In the genomic region with DNA sequence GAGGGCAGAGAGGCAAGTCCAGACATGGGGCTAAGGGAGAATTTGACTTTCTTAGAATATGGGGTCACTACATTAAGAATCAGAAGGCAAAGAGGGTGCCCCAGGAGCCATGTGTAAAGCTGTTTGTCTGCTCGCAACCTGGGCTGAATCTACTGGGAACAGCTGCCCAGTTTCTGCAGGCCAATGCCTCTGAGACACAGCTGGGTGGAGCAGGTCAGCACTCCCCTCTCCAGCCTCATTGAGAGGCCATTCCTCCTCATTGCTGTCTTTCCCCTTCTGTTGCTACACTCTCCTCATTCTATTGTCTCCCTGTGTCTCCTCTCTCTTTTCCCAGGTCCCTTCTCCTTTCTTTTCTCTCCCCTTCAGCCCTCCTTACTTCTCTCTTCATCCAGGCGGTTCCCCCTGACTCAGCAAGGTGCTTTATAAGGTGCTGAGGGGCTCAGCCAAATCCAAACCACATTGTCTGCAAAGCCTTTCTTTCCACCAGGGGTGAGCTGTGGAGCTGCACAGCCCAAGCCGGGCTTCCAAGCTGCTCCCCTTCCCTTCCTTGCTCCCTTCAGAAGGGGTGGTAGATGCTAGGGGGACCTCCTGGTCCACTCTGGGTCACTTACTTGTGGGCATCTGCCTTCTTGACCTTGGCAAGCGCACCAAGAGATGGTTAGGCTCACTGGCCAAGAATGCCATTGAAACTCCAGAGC, we compare ENCODE assay signal across 23 mouse cellular contexts. TPM values are rescaled to one million over a fixed set of nuclear protein-coding genes. Genes with fewer than 3 reads are reported as not detected.
A peak's percentile ranks its signal among the peaks of the same experiment; 100 is the strongest.
DNase-seq lines count a peak whose midpoint lies in the region; ATAC-seq and TF ChIP-seq lines count a peak whose summit lies in the region.
"Had no signal": no experiment of that assay in that cellular context is flagged by ENCODE, and none has a peak within 500 bp of the region (broad histone marks: within the 10 kb centered on the region; RNA-seq: fewer than 3 reads in every experiment).

No protein-coding gene starts in this region.

- no peaks in the 10 kb centered on the region for H3K36me3 ChIP-seq in heart, embryonic 10.5 days
- H3K36me3 ChIP-seq in embryonic facial prominence, embryonic 10.5 days (replicated peaks): no peaks in the 10 kb centered on the region
- no peaks in the 10 kb centered on the region for H3K36me3 ChIP-seq in intestine, postnatal 0 days (ENCODE audit: control insufficient read depth, insufficient read depth)
- H3K36me3 ChIP-seq: G1E; neural tube, embryonic 13.5 days had no signal

- DNase-seq in heart, embryonic 10.5 days (ENCODE audit: low spot score): no peak
- no peak for DNase-seq in heart, adult 11 months
- peak; percentile 72 for DNase-seq in 3T3-L1 (ENCODE audit: low read depth, low spot score)
- DNase-seq in embryonic facial prominence, embryonic 10.5 days (ENCODE audit: low spot score): no peak
- no peak for DNase-seq in spleen, postnatal 4 days (ENCODE audit: low spot score in 2 of 2)
- DNase-seq in cerebellum, adult 11-12 months: no peak
- DNase-seq in lung, postnatal 36 days: no peak
- DNase-seq: adrenal gland, adult 2 months; cerebellum, postnatal 25 days; heart, postnatal 4 days; kidney, postnatal 25 days; lung, postnatal 10 days; right cerebral cortex, postnatal 14 days; thymus, postnatal 25 days had no signal

- H3K27ac ChIP-seq in heart, embryonic 10.5 days: 0 out of 2 replicates have a peak overlapping the region, but pooled peaks have one; percentile 47
- peak overlapping the region; percentile 62 for H3K27ac ChIP-seq in embryonic facial prominence, embryonic 10.5 days (replicated peaks)
- no peak overlapping the region for H3K27ac ChIP-seq in intestine, postnatal 0 days (ENCODE audit: low read depth, low read length)
- H3K27ac ChIP-seq: forebrain, embryonic 13.5 days; liver, embryonic 14.5 days; neural tube, embryonic 13.5 days had no signal

- no peak overlapping the region for H3K9ac ChIP-seq in intestine, postnatal 0 days (ENCODE audit: low read depth, low read length)
- H3K9ac ChIP-seq: forebrain, embryonic 13.5 days; liver, embryonic 14.5 days; neural tube, embryonic 13.5 days had no signal

- ATAC-seq in intestine, postnatal 0 days: no peak
- ATAC-seq: forebrain, embryonic 13.5 days; inflammation-experienced regulatory T-cells, adult 6 months had no signal

- no peaks in the 10 kb centered on the region for H3K9me3 ChIP-seq in heart, embryonic 10.5 days
- H3K9me3 ChIP-seq in embryonic facial prominence, embryonic 10.5 days: no peaks in the 10 kb centered on the region
- no peaks in the 10 kb centered on the region for H3K9me3 ChIP-seq in intestine, postnatal 0 days (ENCODE audit: control insufficient read depth)
- H3K9me3 ChIP-seq: forebrain, embryonic 13.5 days; G1E; neural tube, embryonic 13.5 days had no signal

- WGBS in heart, embryonic 10.5 days: 16% methylated on average over 4 of the region's 4 CpGs
- WGBS in embryonic facial prominence, embryonic 10.5 days: 17% methylated on average over 4 of the region's 4 CpGs
- 63% methylated on average over 4 of the region's 4 CpGs for WGBS in intestine, postnatal 0 days

- no peak overlapping the region for H3K4me2 ChIP-seq in intestine, postnatal 0 days (replicated peaks; ENCODE audit: low read depth)
- H3K4me2 ChIP-seq: forebrain, embryonic 13.5 days; neural tube, embryonic 13.5 days had no signal

- peaks cover 82% of the 10 kb centered on the region for H3K27me3 ChIP-seq in heart, embryonic 10.5 days (ENCODE audit: insufficient read depth, poor library complexity, severe bottlenecking)
- peaks cover 85% of the 10 kb centered on the region for H3K27me3 ChIP-seq in embryonic facial prominence, embryonic 10.5 days (replicated peaks; ENCODE audit: low read depth, poor library complexity, severe bottlenecking)
- no peaks in the 10 kb centered on the region for H3K27me3 ChIP-seq in intestine, postnatal 0 days (replicated peaks; ENCODE audit: control insufficient read depth, insufficient read depth, low read length)

- peaks cover 57% of the 10 kb centered on the region for H3K4me1 ChIP-seq in heart, embryonic 10.5 days
- H3K4me1 ChIP-seq in embryonic facial prominence, embryonic 10.5 days: peaks cover 64% of the 10 kb centered on the region
- peaks cover 3% of the 10 kb centered on the region; the same call in 1 of the 2 replicates for H3K4me1 ChIP-seq in intestine, postnatal 0 days (replicated peaks; ENCODE audit: control insufficient read depth, insufficient read depth, low read length)

- 0 out of 2 replicates have a peak, but pooled peaks have one; percentile 2 for TF ChIP-seq CTCF in intestine, postnatal 0 days (IDR thresholded peaks at IDR 0.05; ENCODE audit: low read depth)

- H3K4me3 ChIP-seq in heart, embryonic 10.5 days: no peak overlapping the region
- peak overlapping the region; percentile 69 for H3K4me3 ChIP-seq in embryonic facial prominence, embryonic 10.5 days
- no peak overlapping the region for H3K4me3 ChIP-seq in intestine, postnatal 0 days (ENCODE audit: low read depth, low read length)
- H3K4me3 ChIP-seq: forebrain, embryonic 13.5 days; neural tube, embryonic 13.5 days had no signal

RNA-seq across cellular contexts. Expression of gene Clcf1, which starts 2.0 kb away (rescaled TPM):
- polyA plus RNA-seq in heart, embryonic 10.5 days (2016; fragmentation: Nextera tagmentation; extraction: Ambion mirVana): 2.1 and 3.4 TPM in 2 replicates
- 2.8 and 3.3 TPM in 2 replicates for polyA plus RNA-seq in embryonic facial prominence, embryonic 10.5 days (2016; fragmentation: Nextera tagmentation; extraction: Ambion mirVana)
- polyA plus RNA-seq in intestine, postnatal 0 days (2015; fragmentation: Nextera tagmentation; extraction: Ambion mirVana): 2.4 and 2.5 TPM in 2 replicates
- polyA plus RNA-seq: G1E had no signal

RNA-seq across cellular contexts. Expression of gene AC109138.7, which starts 2.1 kb away (rescaled TPM):
- polyA plus RNA-seq in heart, embryonic 10.5 days (2016; fragmentation: Nextera tagmentation; extraction: Ambion mirVana): not detected in 2 replicates
- not detected in 2 replicates for polyA plus RNA-seq in embryonic facial prominence, embryonic 10.5 days (2016; fragmentation: Nextera tagmentation; extraction: Ambion mirVana)
- polyA plus RNA-seq in intestine, postnatal 0 days (2015; fragmentation: Nextera tagmentation; extraction: Ambion mirVana): not detected in 2 replicates
- polyA plus RNA-seq: adrenal gland, adult 2 months; forebrain, embryonic 13.5 days; gonadal fat pad, adult 2 months; heart, embryonic 14.5 days; inflammation-experienced regulatory T-cells, adult 6 months; liver, embryonic 14.5 days; neural tube, embryonic 13.5 days; spleen, adult 2 months had no signal

RNA-seq across cellular contexts. Expression of gene Rad9a, which starts 10.6 kb away (rescaled TPM):
- polyA plus RNA-seq in heart, embryonic 10.5 days (2016; fragmentation: Nextera tagmentation; extraction: Ambion mirVana): 33.0 and 40.0 TPM in 2 replicates
- polyA plus RNA-seq in embryonic facial prominence, embryonic 10.5 days (2016; fragmentation: Nextera tagmentation; extraction: Ambion mirVana): 58.1 and 58.2 TPM in 2 replicates
- 12.3 and 13.5 TPM in 2 replicates for polyA plus RNA-seq in intestine, postnatal 0 days (2015; fragmentation: Nextera tagmentation; extraction: Ambion mirVana)

RNA-seq across cellular contexts. Expression of gene Pold4, which starts 19.7 kb away (rescaled TPM):
- polyA plus RNA-seq in heart, embryonic 10.5 days (2016; fragmentation: Nextera tagmentation; extraction: Ambion mirVana): 15.5 and 18.7 TPM in 2 replicates
- polyA plus RNA-seq in embryonic facial prominence, embryonic 10.5 days (2016; fragmentation: Nextera tagmentation; extraction: Ambion mirVana): 13.7 and 15.1 TPM in 2 replicates
- 81.5 and 87.8 TPM in 2 replicates for polyA plus RNA-seq in intestine, postnatal 0 days (2015; fragmentation: Nextera tagmentation; extraction: Ambion mirVana)

RNA-seq across cellular contexts. Expression of gene Ppp1ca, which starts 20.2 kb away (rescaled TPM):
- 876 and 946 TPM in 2 replicates for polyA plus RNA-seq in heart, embryonic 10.5 days (2016; fragmentation: Nextera tagmentation; extraction: Ambion mirVana)
- polyA plus RNA-seq in embryonic facial prominence, embryonic 10.5 days (2016; fragmentation: Nextera tagmentation; extraction: Ambion mirVana): 1,000 and 1,025 TPM in 2 replicates
- 370 and 382 TPM in 2 replicates for polyA plus RNA-seq in intestine, postnatal 0 days (2015; fragmentation: Nextera tagmentation; extraction: Ambion mirVana)
